Mouse (Mus musculus) embryonic fibroblast, embryonic 13.5 days (primary cell): ENCODE results near the gene AI467606.

Source experiments
- CTCF ChIP-seq: IDR thresholded peaks from 2 replicates; pipeline ENCODE4 v1.5.1; 2011; ENCODE audit warnings: mild to moderate bottlenecking, control low read depth, low read length, moderate library complexity, borderline replicate concordance; ENCODE audit not compliant: insufficient read depth
- POLR2A ChIP-seq: IDR thresholded peaks from 2 replicates; pipeline ENCODE4 v1.6.1; 2011; ENCODE audit warnings: low read depth, mild to moderate bottlenecking, control low read depth, low read length, moderate library complexity

GRCm38 (mm10) chr7:127065538-127065937 lies 25.6 kb upstream of the AI467606 start:
- TF ChIP-seq CTCF (no peak), POLR2A (no peak)
